Mouse (Mus musculus) cerebellum, adult 11-12 months (tissue): ENCODE measurements at regions not wholly inside any gene's neighbourhood (a gene's known extent, or its start where the extent isn't known, plus 50 kb on each side); places are given as distances from the start of the nearest gene placed in this dataset.

Experiments used
- DNase-seq: peaks from one replicate; pipeline ENCODE4 v3.0.0; 2022

GRCm38 (mm10) chr5:125843259-125843658 lies 311.7 kb downstream of the Tmem132b start:
- no peak for DNase-seq

GRCm38 (mm10) chr5:125849722-125850121 lies 318.1 kb downstream of the Tmem132b start:
- DNase-seq: no peak

- DNase-seq: no peak
These were observed 344.7 kb downstream of the Tmem132b start for GRCm38 (mm10) chr5:125876296-125876695.

GRCm38 (mm10) chr5:125888840-125889239 lies 357.3 kb downstream of the Tmem132b start:
- no peak for DNase-seq

GRCm38 (mm10) chr5:125893864-125894263 lies 362.3 kb downstream of the Tmem132b start:
- DNase-seq: no peak

GRCm38 (mm10) chr5:125902038-125902437 lies 370.5 kb downstream of the Tmem132b start:
- no peak for DNase-seq

- no peak for DNase-seq
These were observed 372.9 kb downstream of the Tmem132b start for GRCm38 (mm10) chr5:125904426-125904825.

- no peak for DNase-seq
These were observed 375.8 kb downstream of the Tmem132b start for GRCm38 (mm10) chr5:125907332-125907731.

GRCm38 (mm10) chr5:125907909-125908308 lies 376.3 kb downstream of the Tmem132b start:
- DNase-seq: no peak

- DNase-seq: no peak
These were observed 384.3 kb downstream of the Tmem132b start for GRCm38 (mm10) chr5:125915857-125916256.

GRCm38 (mm10) chr5:125920965-125921364 lies 389.4 kb downstream of the Tmem132b start:
- no peak for DNase-seq

- DNase-seq: no peak
These were observed 394.4 kb downstream of the Tmem132b start for GRCm38 (mm10) chr5:125925856-125926497.

GRCm38 (mm10) chr5:125931502-125931901 lies 399.9 kb downstream of the Tmem132b start:
- no peak for DNase-seq

GRCm38 (mm10) chr5:125939416-125939815 lies 407.8 kb downstream of the Tmem132b start:
- DNase-seq: no peak

GRCm38 (mm10) chr5:125946729-125947128 lies 415.2 kb downstream of the Tmem132b start:
- DNase-seq: no peak

GRCm38 (mm10) chr5:125951641-125952040 lies 420.1 kb downstream of the Tmem132b start:
- DNase-seq: no peak

- DNase-seq: no peak
These were observed 432.5 kb downstream of the Tmem132b start for GRCm38 (mm10) chr5:125964039-125964438.

- no peak for DNase-seq
These were observed 436.6 kb downstream of the Tmem132b start for GRCm38 (mm10) chr5:125968151-125968550.

GRCm38 (mm10) chr5:125974035-125974434 lies 442.5 kb downstream of the Tmem132b start:
- no peak for DNase-seq

GRCm38 (mm10) chr5:125979801-125980200 lies 448.2 kb downstream of the Tmem132b start:
- DNase-seq: peak; percentile 3

- no peak for DNase-seq
These were observed 453.8 kb downstream of the Tmem132b start for GRCm38 (mm10) chr5:125985356-125985755.

GRCm38 (mm10) chr5:125997173-125997572 lies 465.6 kb downstream of the Tmem132b start:
- no peak for DNase-seq

GRCm38 (mm10) chr5:126007871-126008270 lies 476.3 kb downstream of the Tmem132b start:
- no peak for DNase-seq

GRCm38 (mm10) chr5:126008321-126008720 lies 476.7 kb downstream of the Tmem132b start:
- no peak for DNase-seq

- DNase-seq: no peak
These were observed 488.2 kb downstream of the Tmem132b start for GRCm38 (mm10) chr5:126019781-126020180.
